Mouse (Mus musculus) T-helper 17 cell (primary cell): ENCODE measurements around the gene Cldn4.

Source experiments
- in situ Hi-C, 2 experiments: fragments of 300-600 bp; cut with MboI, MseI; formaldehyde crosslinking; loops; 1 replicate in 1 of 2; 2 replicates in 1 of 2; pipeline ENCODE4 v1.15.1; 2025; ENCODE audit warnings: high pct_unique_total_duplicates in 2 of 2

Cldn4 gene

GRCm38 (mm10) chr5:134896965-134897364, 49.8 kb downstream of the Cldn4 start:
- in situ Hi-C loops = loop anchor here in 1 of 2 experiments (25.0 kb wide), 1 partner anchor 110 kb away; no protein-coding TSS in a partner anchor

- in situ Hi-C loops = loop anchor here in 1 of 2 experiments (25.0 kb wide), 1 partner anchor 108 kb away; no protein-coding TSS in a partner anchor
Measured at GRCm38 (mm10) chr5:134895291-134895690, 51.4 kb downstream of the Cldn4 start.
